Mouse (Mus musculus) ES-E14 (cell line): ENCODE measurements around the gene Cpsf6.

Experiments used
- HCFC1 ChIP-seq: IDR thresholded peaks from 2 replicates; pipeline ENCODE4 v1.6.1; 2012; ENCODE audit warnings: low read length, inconsistent platforms, borderline replicate concordance; ENCODE audit not compliant: insufficient read depth
- ZC3H11A ChIP-seq: IDR thresholded peaks from 2 replicates; pipeline ENCODE4 v1.6.1; 2012; ENCODE audit warnings: low read depth, mild to moderate bottlenecking, inconsistent platforms, low read length, borderline replicate concordance
- ZNF384 ChIP-seq: IDR thresholded peaks from 2 replicates; pipeline ENCODE4 v1.6.1; 2012; ENCODE audit warnings: low read depth, low read length, inconsistent platforms

DNA sequence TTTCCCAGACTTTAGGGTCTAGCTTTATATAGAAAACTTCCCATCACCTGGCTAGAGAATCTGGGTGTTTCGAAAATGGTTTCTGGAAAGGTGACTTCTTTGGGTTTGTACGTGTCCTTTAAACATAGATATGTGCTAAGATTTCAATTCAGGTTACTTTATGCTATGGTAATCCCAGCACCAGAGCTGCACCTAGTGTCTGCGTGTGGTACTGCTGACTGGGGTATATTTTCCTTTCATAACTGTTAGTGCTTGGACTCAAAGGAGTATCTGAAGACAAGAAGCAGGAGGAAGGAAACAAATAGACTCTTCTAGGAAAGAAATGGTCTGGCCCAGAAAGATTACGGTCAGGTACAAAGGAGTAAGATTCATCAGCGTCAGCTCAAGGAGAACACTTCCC, 49.3 kb downstream of the Cpsf6 start:
- TF ChIP-seq ZC3H11A (no peak), ZNF384 (no peak), HCFC1 (no peak)
